Mouse (Mus musculus) spleen, postnatal 10 days (tissue): ENCODE data around the gene St3gal5.
"Not testable (repeated sequence)": the region's sequence is repeated elsewhere in the genome, so short reads cannot be mapped to it uniquely, and the experiment has no call there.

Source experiments
- DNase-seq, 2 experiments: peaks; one replicate each; pipeline ENCODE4 v3.0.0; 2021 to 2022; ENCODE audit warnings: low spot score in 2 of 2

The St3gal5 gene

DNA sequence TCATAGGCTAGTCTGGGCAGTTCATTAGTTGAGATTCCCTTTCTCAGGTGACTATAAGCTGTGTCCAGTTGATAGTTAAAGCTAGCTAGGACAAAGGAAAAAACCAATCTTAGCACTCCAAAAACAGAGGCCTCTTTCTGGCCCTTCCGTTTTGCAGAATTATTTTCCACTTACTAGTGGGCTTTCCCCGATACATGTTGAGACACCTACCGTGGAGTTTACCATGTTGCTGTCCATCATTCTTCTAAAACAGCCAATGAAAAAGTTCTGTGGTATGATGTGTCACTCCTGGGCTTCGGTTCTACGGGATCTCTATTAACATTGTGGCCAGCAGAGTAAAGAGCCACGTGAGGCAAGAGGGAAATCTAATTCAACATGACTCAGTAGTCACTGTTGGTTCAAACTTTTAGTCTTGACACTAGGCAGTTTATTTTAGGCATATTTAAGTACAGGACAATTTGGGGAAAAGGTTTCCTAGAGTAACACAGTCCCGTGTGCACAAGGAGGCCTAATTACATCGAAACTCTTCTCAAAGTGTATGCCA is 35.4 kb downstream of the St3gal5 start:
- no peak for DNase-seq

DNA sequence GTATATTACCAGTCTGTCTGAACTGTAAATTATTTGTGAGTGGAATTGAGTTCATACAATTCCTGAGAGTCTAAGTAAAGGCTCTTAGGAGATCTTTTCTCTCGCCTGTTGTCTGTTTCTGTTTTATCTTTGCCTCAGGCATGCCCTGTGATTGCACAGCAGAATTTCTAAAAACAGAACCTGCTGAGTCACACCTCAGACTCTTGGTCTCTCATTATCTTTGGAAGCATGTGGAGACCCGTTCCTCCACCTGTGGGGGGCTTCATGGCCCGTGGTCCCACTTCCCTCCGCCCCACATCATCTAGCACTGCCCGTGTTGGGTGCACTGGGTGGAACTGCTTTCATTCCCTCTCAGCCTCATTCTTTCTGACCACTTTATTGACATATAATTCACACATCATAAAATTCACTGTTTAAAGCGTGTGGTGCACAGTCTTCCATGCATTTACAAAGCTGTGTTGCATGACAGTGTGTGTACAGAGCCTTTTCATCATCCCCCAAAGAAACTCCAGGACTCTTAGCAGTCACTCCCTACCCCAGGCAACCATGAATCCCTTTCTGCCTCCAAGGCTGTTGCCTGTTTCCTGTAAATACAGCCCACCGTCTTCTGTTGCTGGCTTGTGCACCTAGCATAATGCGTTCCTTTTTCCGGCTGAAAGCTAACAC is 37.6 kb downstream of the St3gal5 start:
- DNase-seq, result peak in 1 of 2 experiments; percentile 15

DNA sequence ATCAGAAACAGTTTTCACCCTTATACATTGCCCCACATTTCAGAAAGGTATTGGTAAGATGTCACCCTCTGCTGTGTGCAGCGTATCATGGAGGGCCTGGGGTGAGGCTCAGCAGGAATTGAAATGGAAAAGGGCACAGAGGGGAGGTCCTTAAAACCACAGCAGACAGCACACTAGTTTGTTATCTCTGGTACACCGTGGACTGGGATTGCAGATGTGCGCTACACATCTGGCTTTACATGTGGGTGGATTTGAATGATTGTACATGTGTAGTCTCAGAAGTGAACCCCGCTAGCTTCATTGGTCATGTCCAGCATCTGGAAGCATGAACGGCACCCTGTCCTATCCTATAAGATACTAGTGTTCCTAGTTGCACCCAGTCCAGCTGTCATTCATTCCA is 38.6 kb downstream of the St3gal5 start:
- DNase-seq, result no peak

DNA sequence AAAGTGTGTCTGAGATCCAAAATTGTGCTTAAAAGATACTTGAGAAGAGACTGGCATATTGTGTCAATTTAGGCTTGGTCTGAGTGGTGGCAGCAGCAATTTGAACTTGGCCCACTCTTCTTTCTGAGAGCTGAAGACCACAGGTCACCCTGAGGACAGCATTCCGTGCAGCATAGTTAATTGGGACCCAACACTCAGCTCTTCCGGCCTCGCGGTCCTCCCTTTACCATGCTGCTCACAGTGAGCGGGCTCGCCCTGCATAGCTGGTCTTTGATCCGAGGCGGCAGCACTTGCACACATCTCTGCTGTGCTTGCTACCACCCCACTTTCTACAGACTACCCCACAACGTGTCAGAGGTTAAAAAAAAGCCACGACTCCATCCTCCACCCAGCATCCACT is 39.2 kb downstream of the St3gal5 start:
- DNase-seq, result no peak

DNA sequence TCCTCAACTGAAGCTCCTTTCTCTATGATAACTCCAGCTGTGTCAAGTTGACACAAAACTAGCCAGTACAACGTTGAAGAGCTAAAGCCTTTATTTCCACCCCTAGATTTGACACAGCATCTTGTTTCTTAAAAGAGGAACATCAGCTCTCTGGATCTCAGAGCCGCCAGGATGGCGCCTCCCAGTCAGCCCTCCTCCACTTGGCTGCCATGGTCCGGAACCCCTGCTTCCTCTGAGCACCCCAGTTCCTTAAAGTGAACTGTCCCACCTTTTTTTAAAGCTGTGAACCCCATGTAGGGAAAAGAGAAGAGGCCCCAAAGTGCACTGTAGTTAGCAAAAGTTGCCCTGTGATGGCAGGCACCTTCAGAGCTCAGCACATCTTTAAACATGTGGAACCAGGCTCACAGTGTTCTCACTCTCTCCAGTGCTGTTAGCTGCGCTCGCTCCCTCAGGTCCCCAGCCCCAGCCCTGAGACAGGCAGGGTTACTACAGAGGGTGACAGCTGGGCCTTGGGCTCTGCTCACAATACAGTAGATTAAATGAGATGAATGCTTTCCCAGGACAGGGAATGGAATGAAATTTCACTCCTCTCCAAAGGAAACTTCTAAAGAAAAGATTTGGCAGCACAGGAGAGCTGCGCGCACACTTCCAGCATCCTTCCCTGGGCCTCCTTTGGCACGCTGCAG is 42.3 kb downstream of the St3gal5 start:
- DNase-seq, result no peak

DNA sequence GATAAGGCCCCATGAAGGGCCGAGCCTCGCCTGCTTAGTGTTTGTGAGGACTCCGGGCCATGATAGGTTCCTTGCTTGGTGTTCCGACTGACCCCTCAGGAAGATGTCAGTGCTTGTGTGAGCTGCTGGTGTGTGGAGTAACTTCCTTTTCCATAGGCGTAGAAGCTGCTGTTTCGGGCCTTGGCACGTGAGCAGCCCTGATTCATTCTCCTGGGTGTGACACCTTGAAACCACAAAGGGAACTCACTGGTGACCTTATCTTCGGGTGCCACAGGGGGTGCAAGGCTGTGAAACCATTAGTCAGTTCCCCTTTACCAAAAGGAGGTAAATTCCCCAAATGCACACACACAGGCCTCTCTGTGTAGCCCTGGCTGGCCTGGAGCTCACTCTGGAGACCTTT is 43.0 kb downstream of the St3gal5 start:
- DNase-seq, result peak in 1 of 2 experiments; percentile 62

DNA sequence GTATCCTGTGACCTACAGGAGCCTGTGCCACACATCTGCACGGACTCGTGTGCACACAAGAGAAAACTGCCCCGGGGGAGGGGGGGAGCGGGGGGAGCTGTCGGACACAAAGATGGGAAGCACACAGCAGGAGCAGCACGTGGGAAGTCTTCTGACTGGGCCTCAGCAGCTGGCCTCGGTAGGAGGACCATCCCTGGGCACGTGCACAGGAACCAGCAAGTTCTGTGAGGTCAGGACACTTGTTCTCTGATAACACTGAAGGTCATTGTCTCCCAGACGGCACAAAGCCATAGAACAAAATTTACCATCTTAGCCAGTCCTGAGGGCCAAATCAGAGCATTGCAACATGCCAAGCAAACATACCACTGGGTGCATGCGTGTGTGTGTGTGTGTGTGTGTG is 43.8 kb downstream of the St3gal5 start:
- no peak for DNase-seq

DNA sequence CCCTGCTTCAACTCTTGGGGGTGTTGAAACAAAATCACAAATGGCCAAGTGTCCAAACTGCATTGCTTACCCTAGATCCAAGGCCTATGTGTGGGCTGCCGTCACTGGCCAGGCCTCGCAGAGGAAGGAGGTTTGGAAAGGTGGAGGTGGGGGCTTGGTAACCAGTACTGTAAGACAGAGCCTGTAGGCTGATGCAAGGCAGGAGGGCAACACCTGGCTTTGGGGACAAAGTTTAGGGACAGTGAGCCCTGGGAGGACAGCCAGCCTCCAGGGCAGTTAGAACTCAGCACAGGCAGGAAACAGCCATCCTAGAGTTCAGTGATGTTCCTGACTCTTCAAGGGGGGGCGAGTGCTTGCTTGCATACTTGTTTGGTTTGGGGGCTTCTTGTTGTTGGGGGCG is 45.2 kb downstream of the St3gal5 start:
- no peak for DNase-seq

DNA sequence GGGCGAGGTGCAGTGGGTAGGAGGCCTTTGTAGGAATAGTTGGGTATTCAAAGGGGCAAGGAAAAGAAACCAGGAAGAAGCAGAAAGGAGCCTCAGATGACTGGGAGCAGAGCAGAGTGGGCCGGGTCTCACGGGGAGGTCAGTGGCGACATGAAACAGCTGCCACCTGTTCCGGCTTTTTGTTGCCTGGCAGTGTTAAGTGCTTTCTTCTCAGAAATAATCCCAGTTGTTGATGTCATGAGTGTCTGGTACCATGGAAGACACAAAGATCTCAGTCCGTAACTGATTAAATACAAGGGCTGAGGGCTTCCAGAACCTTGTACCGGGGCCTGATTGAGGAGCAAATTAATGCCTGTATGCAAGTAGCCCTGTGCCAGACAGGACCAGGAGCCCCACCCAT is 47.0 kb downstream of the St3gal5 start:
- DNase-seq, result no peak

DNA sequence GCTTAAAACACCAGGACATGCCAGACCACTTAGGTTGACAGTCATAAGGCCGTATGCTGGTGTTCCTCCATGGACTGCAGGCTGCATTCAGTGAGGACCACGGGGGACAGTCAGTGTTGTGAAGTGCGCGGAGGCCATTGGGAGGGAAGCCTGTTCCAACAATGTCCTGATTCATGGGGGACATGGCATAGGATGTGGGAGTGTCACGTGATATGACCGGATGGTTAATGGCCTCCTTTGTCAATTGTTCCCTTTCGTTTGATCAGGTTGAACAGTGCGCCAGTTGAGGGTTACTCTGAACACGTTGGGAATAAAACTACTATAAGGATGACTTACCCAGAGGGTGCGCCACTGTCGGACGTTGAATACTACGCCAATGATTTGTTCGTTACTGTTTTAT is 49.4 kb downstream of the St3gal5 start:
- no peak for DNase-seq

DNA sequence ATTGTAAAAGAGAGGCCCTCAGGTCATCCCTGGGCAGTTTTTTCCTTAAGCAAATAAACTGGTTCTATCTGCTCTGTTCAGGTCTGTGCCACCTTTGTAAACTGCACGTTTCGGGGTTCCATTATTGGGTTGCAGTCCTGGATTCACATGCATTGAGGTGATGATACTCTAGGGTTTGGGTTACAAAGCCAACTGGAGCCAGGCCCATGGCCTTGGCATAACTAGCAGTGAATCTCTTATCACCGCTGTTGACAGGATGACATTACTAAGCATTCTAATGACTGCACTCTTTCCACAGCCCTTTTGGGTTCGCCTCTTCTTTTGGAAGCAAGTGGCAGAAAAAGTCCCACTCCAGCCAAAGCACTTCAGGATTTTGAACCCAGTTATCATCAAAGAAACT is 51.3 kb downstream of the St3gal5 start:
- DNase-seq, result no peak

DNA sequence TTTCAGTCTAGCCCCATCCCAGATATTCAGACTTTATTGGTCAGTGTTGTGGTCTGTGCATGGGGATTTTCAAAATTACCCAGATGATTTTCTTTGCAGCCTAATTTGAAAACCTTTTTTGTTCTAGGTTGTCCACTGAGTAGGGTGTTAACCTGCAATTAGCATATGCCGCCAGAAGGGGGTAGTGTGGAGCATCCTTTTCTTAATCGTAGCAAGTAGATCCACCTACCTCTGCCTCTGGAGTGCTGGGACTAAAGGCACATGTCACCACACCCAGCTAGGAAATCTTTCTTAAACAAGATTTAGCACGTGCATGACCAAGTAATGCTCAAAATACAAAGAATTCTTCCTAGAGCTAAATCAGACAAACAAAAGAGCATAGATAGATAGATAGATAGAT is 52.4 kb downstream of the St3gal5 start:
- DNase-seq, result peak in 1 of 2 experiments; percentile 38

DNA sequence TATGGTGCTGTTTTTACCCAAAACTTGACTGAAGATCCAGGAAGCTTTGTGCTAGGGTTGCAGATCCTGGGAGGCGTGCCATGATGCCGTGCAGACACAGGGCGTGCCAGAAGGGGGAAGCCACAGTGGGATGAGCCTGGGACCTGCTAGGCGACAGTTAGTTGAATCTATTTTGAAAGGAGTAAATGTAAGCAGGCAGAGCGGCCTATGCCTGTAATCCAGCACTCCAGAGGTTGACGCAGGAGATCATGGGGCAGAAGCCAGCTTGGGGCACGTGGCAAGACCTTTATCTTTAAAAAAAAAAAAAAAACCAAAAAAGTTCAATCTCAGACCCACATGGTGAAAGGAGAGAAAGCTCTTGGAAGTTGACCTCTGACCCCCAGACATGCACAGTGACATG is 55.3 kb downstream of the St3gal5 start:
- DNase-seq, result no peak

DNA sequence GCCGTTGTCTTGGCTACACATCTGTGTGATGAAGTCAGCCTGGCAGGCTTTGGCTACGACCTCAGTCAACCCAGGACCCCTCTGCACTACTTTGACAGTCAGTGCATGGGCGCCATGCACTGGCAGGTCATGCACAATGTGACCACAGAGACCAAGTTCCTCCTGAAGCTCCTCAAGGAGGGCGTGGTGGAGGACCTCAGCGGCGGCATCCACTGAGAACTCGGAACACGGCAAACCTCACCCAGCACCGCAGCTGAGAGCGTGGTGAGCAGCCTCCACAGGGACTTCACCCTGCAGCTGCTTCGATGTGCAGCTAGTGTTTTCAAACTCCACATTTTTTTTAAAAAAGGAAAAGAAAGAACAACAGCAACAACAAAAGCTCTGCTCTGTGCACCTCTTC is 56.1 kb downstream of the St3gal5 start:
- peak in 1 of 2 experiments; percentile 49 for DNase-seq

DNA sequence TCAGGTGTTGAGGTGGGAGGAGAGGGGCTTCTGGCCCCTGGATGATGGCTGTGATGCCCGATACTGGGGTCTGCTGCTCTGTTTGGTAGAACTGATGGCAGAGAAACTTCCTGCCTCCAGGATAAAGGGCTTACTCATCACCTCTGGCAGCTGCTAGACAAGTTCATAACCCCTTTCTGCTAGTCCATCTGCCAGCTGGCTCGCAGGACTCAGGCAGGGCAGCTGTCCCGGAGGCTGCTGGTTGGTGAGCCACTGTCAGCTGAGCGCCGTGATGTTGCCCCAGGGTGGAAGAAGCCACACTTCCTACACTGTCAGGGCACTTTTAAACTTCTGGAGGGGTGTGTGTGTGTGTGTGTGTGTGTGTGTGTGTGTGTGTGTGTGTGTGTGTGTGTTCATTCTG is 56.6 kb downstream of the St3gal5 start:
- DNase-seq, result not testable (repeated sequence)

DNA sequence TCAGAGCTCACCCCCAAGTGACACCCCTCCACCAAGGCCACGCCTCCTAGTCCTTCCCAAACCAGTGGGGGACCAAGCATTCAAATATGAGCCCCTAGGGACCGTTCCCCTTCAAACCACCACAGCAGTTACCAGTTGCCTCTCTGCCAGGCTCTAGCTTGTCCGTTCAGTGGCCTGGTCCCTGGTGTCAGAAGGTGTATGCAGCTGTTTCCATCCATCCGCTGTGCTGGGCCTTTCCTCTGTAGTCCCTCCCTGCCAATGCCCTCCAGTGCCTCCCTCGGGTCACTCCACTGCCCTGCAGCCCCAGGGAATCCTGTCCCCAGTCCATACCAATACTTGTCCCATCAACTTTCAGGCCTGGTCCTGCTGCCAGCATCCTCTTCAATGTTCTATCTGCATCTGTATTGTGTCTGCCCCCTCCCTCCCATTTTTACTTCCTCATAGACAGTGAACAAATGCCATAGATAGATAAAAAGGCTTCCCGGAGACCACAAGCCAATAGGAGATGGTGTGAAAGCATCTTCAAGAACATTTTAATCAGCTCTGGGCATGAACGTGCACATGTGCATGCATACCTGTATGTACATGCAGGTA is 57.6 kb downstream of the St3gal5 start:
- peak in 1 of 2 experiments; percentile 24 for DNase-seq

DNA sequence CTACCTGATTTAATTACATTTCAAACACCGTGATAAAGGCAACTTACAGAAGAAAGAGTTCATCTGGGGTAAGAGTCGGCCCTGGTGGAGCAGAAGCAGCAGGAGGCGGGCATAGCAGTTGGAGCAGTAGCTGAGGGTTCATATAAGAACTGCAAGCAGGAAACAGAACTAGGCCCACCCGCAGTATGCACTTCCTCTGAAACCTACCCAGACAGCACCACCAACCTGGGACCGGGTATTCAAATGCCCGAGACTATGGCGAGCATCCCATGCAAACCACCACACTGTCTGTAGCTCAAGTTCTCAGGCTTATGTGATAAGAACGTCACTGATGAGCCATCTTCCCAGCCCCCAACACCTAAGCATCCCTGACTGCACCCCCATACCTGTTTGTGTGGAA is 58.3 kb downstream of the St3gal5 start:
- peak in 1 of 2 experiments; percentile 44 for DNase-seq

DNA sequence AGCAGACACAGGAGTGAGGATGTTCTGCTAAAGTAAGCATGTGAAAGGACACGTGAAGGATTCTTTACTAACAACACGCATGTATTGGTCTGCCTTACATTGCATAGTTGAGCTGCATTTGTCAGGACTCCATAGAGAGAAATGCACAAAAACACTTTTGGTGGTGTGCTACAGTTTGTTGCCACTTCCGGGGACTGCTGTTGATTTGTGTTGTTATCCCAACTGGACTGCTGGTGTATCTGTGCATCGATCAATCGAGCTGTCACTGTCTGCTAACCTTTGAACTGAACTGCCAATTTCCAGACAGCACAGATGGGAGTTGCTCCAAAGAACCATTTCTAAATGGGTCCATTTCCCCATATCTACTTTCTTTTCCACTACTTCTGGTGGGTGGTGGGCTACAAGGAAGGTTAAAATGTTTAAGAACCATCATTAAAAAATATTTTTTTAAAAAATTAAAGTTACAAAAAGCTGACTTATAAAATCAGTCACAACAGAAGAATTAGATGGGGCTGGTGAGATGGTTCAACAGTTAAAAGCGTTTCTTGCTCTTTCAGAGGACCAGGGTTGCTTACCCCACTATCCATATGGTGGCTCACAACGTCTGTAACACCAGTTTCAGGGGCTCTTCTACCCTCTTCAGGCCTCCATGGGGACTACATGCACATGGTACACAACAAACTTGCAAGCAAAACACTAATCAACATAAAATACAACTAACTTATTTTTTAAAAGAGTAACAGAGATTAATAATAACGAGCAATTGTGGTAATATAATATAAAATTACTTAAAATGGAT is 61.8 kb downstream of the St3gal5 start:
- DNase-seq, result no peak

DNA sequence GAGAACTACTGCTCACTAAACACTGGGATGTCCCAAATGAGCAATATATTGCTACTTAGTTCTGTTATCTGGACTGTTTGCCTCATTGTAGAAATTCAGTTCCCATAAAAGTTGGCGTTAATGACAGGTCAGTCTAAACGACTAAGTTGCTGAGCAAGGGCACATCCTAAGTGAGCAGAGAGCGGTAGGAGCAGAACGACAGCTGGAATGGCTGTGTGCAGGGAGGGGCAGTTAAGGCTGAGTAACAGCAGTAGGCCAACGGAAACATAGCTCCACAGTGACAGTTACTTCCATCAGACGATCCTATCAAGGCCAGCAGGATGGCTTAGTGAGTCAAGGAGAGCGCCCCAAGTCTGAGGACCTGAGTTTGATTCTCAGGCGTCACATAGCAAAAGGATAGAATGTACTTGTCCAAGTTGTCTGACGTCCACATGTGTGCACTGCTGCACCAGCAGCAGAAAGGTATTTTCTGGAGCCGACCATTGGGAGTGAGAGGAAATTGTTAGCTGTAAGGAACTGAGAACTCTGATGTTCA is 62.5 kb downstream of the St3gal5 start:
- DNase-seq, result no peak

DNA sequence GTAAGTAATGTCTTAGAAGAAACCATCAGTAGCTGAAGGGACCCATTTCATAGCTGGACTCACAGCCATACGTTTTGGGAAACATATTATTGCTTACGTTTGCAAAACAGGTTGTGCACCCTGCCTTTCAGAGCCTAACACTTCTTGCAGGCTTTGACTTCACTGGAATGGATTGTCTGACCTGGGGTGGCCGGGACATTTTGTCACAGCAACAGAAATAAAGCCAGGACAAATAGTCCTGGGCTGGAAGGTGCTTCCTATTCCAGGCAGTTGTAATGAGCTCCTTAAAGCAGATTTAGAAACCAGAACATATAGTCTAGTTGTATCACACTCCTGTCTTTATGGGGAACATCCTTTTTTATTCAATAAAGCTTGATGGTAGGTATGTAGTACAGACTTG is 63.6 kb downstream of the St3gal5 start:
- no peak for DNase-seq

DNA sequence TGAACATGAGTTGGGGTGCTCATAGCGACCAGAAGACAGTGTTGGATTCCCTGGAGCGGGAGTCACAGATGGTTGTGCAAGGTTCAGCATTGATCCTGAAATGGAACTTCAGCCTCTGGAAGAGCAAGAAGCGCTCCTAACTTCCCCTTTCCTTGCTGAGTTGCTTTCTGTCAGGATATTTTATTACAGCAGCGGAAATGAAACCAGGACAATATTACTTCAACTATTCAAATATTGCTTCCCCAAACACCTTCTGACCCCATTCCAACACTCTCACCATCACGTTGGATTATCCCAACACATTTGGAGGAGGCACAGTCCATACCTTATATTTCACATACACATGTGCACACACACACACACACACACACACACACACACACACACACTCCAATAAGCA is 64.4 kb downstream of the St3gal5 start:
- DNase-seq, result no peak
